Mouse (Mus musculus) midbrain, embryonic 10.5 days (tissue): Measurements from ENCODE around the gene 5031439G07Rik. TPM values are rescaled to one million over a fixed set of nuclear protein-coding genes. Genes with fewer than 3 reads are reported as not detected.
A peak's percentile ranks its signal among the peaks of the same experiment; 100 is the strongest.
"Not testable (repeated sequence)": the region's sequence is repeated elsewhere in the genome, so short reads cannot be mapped to it uniquely, and the experiment has no call there.

Experiments used
- DNase-seq: peaks from one replicate; pipeline ENCODE4 v3.0.0-alpha.2; 2017; ENCODE audit warnings: low spot score
- H3K27ac ChIP-seq: fragments of 300-500 bp; sonication (generic); replicated peaks from 2 replicates; pipeline ENCODE4 v1.5.1; 2016; ENCODE audit warnings: mild to moderate bottlenecking
- H3K27me3 ChIP-seq: fragments of 300-500 bp; sonication (generic); 2 replicates; pipeline ENCODE4 v1.6.1; 2016; ENCODE audit warnings: low read depth, mild to moderate bottlenecking; ENCODE audit not compliant: poor library complexity, severe bottlenecking
- H3K36me3 ChIP-seq: fragments of 300-500 bp; sonication (generic); 2 replicates; pipeline ENCODE4 v1.6.1; 2016; ENCODE audit warnings: mild to moderate bottlenecking, moderate library complexity
- H3K4me1 ChIP-seq: fragments of 300-500 bp; sonication (generic); 2 replicates; pipeline ENCODE4 v1.6.1; 2016
- H3K4me3 ChIP-seq: fragments of 300-500 bp; sonication (generic); 2 replicates; pipeline ENCODE4 v1.5.1; 2016; ENCODE audit warnings: mild to moderate bottlenecking, moderate library complexity
- H3K9me3 ChIP-seq: fragments of 300-500 bp; sonication (generic); replicated peaks from 2 replicates; pipeline ENCODE4 v1.6.1; 2016; ENCODE audit warnings: mild to moderate bottlenecking
- WGBS: fragments of 180-500 bp; shearing (Covaris S2); methylation state at CpG from one replicate; pipeline ENCODE4 v1.1.7; 2016; 5-methylcytosine and 5-hydroxymethylcytosine counted together
- polyA plus RNA-seq: library from polyadenylated mRNA; unstranded; fragments of >200 nt; fragmentation: Nextera tagmentation; extraction: Ambion mirVana; gene quantifications from 2 replicates; pipeline ENCODE4 v1.2.1, GENCODE M21; 2016

The 5031439G07Rik gene
- polyA plus RNA-seq: 10.1 and 10.8 TPM in 2 replicates

- Histone ChIP-seq H3K27me3 (peaks cover 17% of the 10 kb centered on the region), H3K4me3 (peak within 1 kb of the TSS; percentile 88), H3K4me1 (peaks cover 48% of the 10 kb centered on the region), H3K9me3 (no peaks in the 10 kb centered on the region), H3K27ac (peak within 1 kb of the TSS; percentile 88), H3K36me3 (peaks cover 4% of the 10 kb centered on the region; the same call in 1 of the 2 replicates)
- 1% methylated on average over 56 of the region's 59 CpGs for WGBS
- peak; percentile 94 for DNase-seq
Measured at GRCm38 (mm10) chr15:84987874-84988825, at the start of gene 5031439G07Rik. Gene 5031439G07Rik (minus strand): TSS chr15:84988551.

- 0 out of 2 replicates have a peak, but pooled peaks cover under 1% of the 10 kb centered on the region for H3K9me3 ChIP-seq
- H3K36me3 ChIP-seq: no peaks in the 10 kb centered on the region
- WGBS: 9% methylated on average over 8 of the region's 8 CpGs
- H3K4me3 ChIP-seq: peak overlapping the region; percentile 89
- no peak for DNase-seq
- peak overlapping the region; percentile 89 for H3K27ac ChIP-seq
- peaks cover 26% of the 10 kb centered on the region for H3K27me3 ChIP-seq
- H3K4me1 ChIP-seq: peaks cover 44% of the 10 kb centered on the region
Measured at GRCm38 (mm10) chr15:85037343-85037690, 49.0 kb upstream of the 5031439G07Rik start.

GRCm38 (mm10) chr15:85036566-85037342, 48.4 kb upstream of the 5031439G07Rik start:
- WGBS: under 1% methylated on average over 75 of the region's 75 CpGs

GRCm38 (mm10) chr15:85033916-85034315, 45.6 kb upstream of the 5031439G07Rik start:
- not testable (repeated sequence) for H3K27ac ChIP-seq, DNase-seq, H3K4me3 ChIP-seq, H3K9me3 ChIP-seq, H3K36me3 ChIP-seq
- Histone ChIP-seq H3K27me3 (peaks cover 26% of the 10 kb centered on the region), H3K4me1 (peaks cover 29% of the 10 kb centered on the region)
- WGBS: 61% methylated on average over 7 of the region's 7 CpGs

More at GRCm38 (mm10) chr15:85036566-85037342, 48.4 kb upstream of the 5031439G07Rik start:
- H3K4me3 ChIP-seq: peak overlapping the region; percentile 89
- peaks cover 38% of the 10 kb centered on the region for H3K4me1 ChIP-seq
- 0 out of 2 replicates have a peak, but pooled peaks cover 3% of the 10 kb centered on the region for H3K9me3 ChIP-seq
- no peaks in the 10 kb centered on the region for H3K36me3 ChIP-seq
- peak overlapping the region; percentile 89 for H3K27ac ChIP-seq
- H3K27me3 ChIP-seq: peaks cover 26% of the 10 kb centered on the region
- DNase-seq: peak; percentile 96

GRCm38 (mm10) chr15:85031866-85032265, 43.5 kb upstream of the 5031439G07Rik start:
- H3K36me3 ChIP-seq: no peaks in the 10 kb centered on the region
- H3K4me3 ChIP-seq: no peak overlapping the region
- H3K9me3 ChIP-seq: 0 out of 2 replicates have a peak, but pooled peaks cover 3% of the 10 kb centered on the region
- 95% methylated on average over 3 of the region's 3 CpGs for WGBS
- no peak overlapping the region for H3K27ac ChIP-seq
- no peak for DNase-seq
- H3K4me1 ChIP-seq: peaks cover 10% of the 10 kb centered on the region
- peaks cover 23% of the 10 kb centered on the region for H3K27me3 ChIP-seq

- H3K4me3 ChIP-seq, H3K4me1 ChIP-seq, H3K36me3 ChIP-seq, H3K27ac ChIP-seq, DNase-seq, H3K9me3 ChIP-seq: not testable (repeated sequence)
- WGBS: 93% methylated on average over 1 of the region's 1 CpGs
- peaks cover 16% of the 10 kb centered on the region for H3K27me3 ChIP-seq
Measured at GRCm38 (mm10) chr15:85030643-85031042, 42.3 kb upstream of the 5031439G07Rik start.

- H3K4me3 ChIP-seq, H3K9me3 ChIP-seq, H3K4me1 ChIP-seq, H3K27me3 ChIP-seq, DNase-seq, H3K36me3 ChIP-seq, H3K27ac ChIP-seq: not testable (repeated sequence)
- WGBS: 52% methylated on average over 1 of the region's 1 CpGs
Measured at GRCm38 (mm10) chr15:85028648-85029047, 40.3 kb upstream of the 5031439G07Rik start, which contains the start of gene Fam118a. Gene Fam118a (plus strand): TSS chr15:85028948.

GRCm38 (mm10) chr15:85027740-85028139, 39.4 kb upstream of the 5031439G07Rik start:
- H3K27me3 ChIP-seq: no peaks in the 10 kb centered on the region

GRCm38 (mm10) chr15:85026197-85026596, 37.8 kb upstream of the 5031439G07Rik start:
- H3K9me3 ChIP-seq: no peaks in the 10 kb centered on the region
- H3K27me3 ChIP-seq: no peaks in the 10 kb centered on the region; the same call in 1 of the 2 replicates
- H3K4me1 ChIP-seq: no peaks in the 10 kb centered on the region
- no peaks in the 10 kb centered on the region for H3K36me3 ChIP-seq
- DNase-seq: no peak
- H3K27ac ChIP-seq: no peak overlapping the region
- no peak overlapping the region for H3K4me3 ChIP-seq
- 84% methylated on average over 4 of the region's 4 CpGs for WGBS

More at GRCm38 (mm10) chr15:85027740-85028139, 39.4 kb upstream of the 5031439G07Rik start:
- no peaks in the 10 kb centered on the region for H3K36me3 ChIP-seq
- 0 out of 2 replicates have a peak, but pooled peaks cover 3% of the 10 kb centered on the region for H3K9me3 ChIP-seq
- no peak overlapping the region for H3K27ac ChIP-seq
- no peak for DNase-seq
- WGBS: 50% methylated on average over 4 of the region's 4 CpGs
- H3K4me1 ChIP-seq: no peaks in the 10 kb centered on the region
- no peak overlapping the region for H3K4me3 ChIP-seq

- Histone ChIP-seq H3K9me3 (no peaks in the 10 kb centered on the region), H3K27me3 (peaks cover 14% of the 10 kb centered on the region), H3K4me1 (peaks cover 13% of the 10 kb centered on the region), H3K36me3 (no peaks in the 10 kb centered on the region), H3K27ac (no peak overlapping the region), H3K4me3 (no peak overlapping the region)
- 76% methylated on average over 4 of the region's 4 CpGs for WGBS
- DNase-seq: no peak
Measured at GRCm38 (mm10) chr15:85022211-85022610, 33.9 kb upstream of the 5031439G07Rik start.

- peak within 1 kb of the TSS; percentile 34; the same call in 1 of the 2 replicates for H3K4me3 ChIP-seq
Measured at GRCm38 (mm10) chr15:85016951-85017664, 28.8 kb upstream of the 5031439G07Rik start, which contains the start of gene Upk3a. Gene Upk3a (plus strand): TSS chr15:85017141.

GRCm38 (mm10) chr15:85015771-85016170, 27.4 kb upstream of the 5031439G07Rik start:
- Histone ChIP-seq H3K4me1 (peaks cover 38% of the 10 kb centered on the region), H3K27me3 (peaks cover 44% of the 10 kb centered on the region), H3K4me3 (no peak overlapping the region), H3K9me3 (no peaks in the 10 kb centered on the region), H3K27ac (no peak overlapping the region), H3K36me3 (no peaks in the 10 kb centered on the region)
- WGBS: 85% methylated on average over 11 of the region's 11 CpGs
- no peak for DNase-seq

More at GRCm38 (mm10) chr15:85016951-85017664, 28.8 kb upstream of the 5031439G07Rik start, which contains the start of gene Upk3a:
- H3K4me1 ChIP-seq: peaks cover 32% of the 10 kb centered on the region
- H3K27ac ChIP-seq: no peak within 1 kb of the TSS
- H3K27me3 ChIP-seq: peaks cover 44% of the 10 kb centered on the region
- 11% methylated on average over 21 of the region's 21 CpGs for WGBS
- DNase-seq: peak; percentile 21
- H3K9me3 ChIP-seq: no peaks in the 10 kb centered on the region
- H3K36me3 ChIP-seq: no peaks in the 10 kb centered on the region
